Comparison of ENCODE assay signal across 8 mouse cellular contexts in genomic region chr19:4169810-4170209, GRCm38 (mm10). TPM values are rescaled to one million over a fixed set of nuclear protein-coding genes. Genes with fewer than 3 reads are reported as not detected.
DNase-seq lines count a peak whose midpoint lies in the region; ATAC-seq and TF ChIP-seq lines count a peak whose summit lies in the region.

No protein-coding gene starts in this region.

- H3K4me1 ChIP-seq in CH12.LX (ENCODE audit: control insufficient read depth in 1 of 2, insufficient read depth in 2 of 2) = peaks cover 11 to 49% of the 10 kb centered on the region in 2 experiments
- peaks cover 29% of the 10 kb centered on the region for H3K4me1 ChIP-seq in limb, embryonic 15.5 days
- H3K4me1 ChIP-seq in stomach, postnatal 0 days (replicated peaks; ENCODE audit: control insufficient read depth, insufficient read depth) = peaks cover 5% of the 10 kb centered on the region; the same call in 1 of the 2 replicates

- H3K27me3 ChIP-seq in CH12.LX (replicated peaks) = no peaks in the 10 kb centered on the region
- H3K27me3 ChIP-seq in limb, embryonic 15.5 days = no peaks in the 10 kb centered on the region
- H3K27me3 ChIP-seq in stomach, postnatal 0 days (ENCODE audit: control insufficient read depth, insufficient read depth, low read length) = no peaks in the 10 kb centered on the region

- H3K36me3 ChIP-seq in CH12.LX (replicated peaks in 1 of 2; ENCODE audit: control insufficient read depth in 1 of 2, insufficient read depth in 1 of 2, low read length in 1 of 2) = peaks cover 0 to 34% of the 10 kb centered on the region in 2 experiments
- no peaks in the 10 kb centered on the region for H3K36me3 ChIP-seq in limb, embryonic 15.5 days
- no peaks in the 10 kb centered on the region for H3K36me3 ChIP-seq in stomach, postnatal 0 days (ENCODE audit: control insufficient read depth, insufficient read depth, low read length)

- peak overlapping the region; percentile 41 to 62 (median 53) for H3K4me3 ChIP-seq in CH12.LX (replicated peaks in 1 of 3; ENCODE audit: low read depth in 2 of 3, low read length in 2 of 3, poor library complexity in 1 of 3)
- H3K4me3 ChIP-seq in limb, embryonic 15.5 days = peak overlapping the region; percentile 52
- H3K4me3 ChIP-seq in stomach, postnatal 0 days (ENCODE audit: low read depth, low read length) = peak overlapping the region; percentile 44

- DNase-seq in heart, adult 11 months = peak; percentile 97
- DNase-seq in heart, postnatal 36 days = no peak
- no peak for DNase-seq in CH12.LX (ENCODE audit: extremely low read depth)
- DNase-seq in stomach, postnatal 0 days (ENCODE audit: low spot score) = no peak
- no peak for DNase-seq in left cerebral cortex, postnatal 25 days (ENCODE audit: low spot score in 2 of 2)
- DNase-seq in kidney, adult 8-10 months = no peak

- peak overlapping the region; percentile 79 for H3K9ac ChIP-seq in CH12.LX (ENCODE audit: insufficient read depth, low read depth)
- H3K9ac ChIP-seq in limb, embryonic 15.5 days = peak overlapping the region; percentile 73
- H3K9ac ChIP-seq in stomach, postnatal 0 days (ENCODE audit: low read length) = peak overlapping the region; percentile 86

- dilution Hi-C loops in CH12.LX (cut with MboI; ENCODE audit: extremely low pct_ligation_motif_present, extremely low pct_unique_long_range_greater_than_20kb, low sequenced_read_pairs) = no loop called here

- no peaks in the 10 kb centered on the region for H3K79me2 ChIP-seq in CH12.LX (replicated peaks; ENCODE audit: control insufficient read depth, extremely low read depth, insufficient read depth, poor library complexity, severe bottlenecking)

- 7% methylated on average over 27 of the region's 27 CpGs for WGBS in limb, embryonic 15.5 days
- 4% methylated on average over 27 of the region's 27 CpGs for WGBS in stomach, postnatal 0 days

- peak overlapping the region; percentile 72 for H3K4me2 ChIP-seq in CH12.LX (ENCODE audit: insufficient read depth, low read depth, poor library complexity, severe bottlenecking)
- peak overlapping the region; percentile 86 for H3K4me2 ChIP-seq in limb, embryonic 15.5 days
- peak overlapping the region; percentile 81 for H3K4me2 ChIP-seq in stomach, postnatal 0 days (replicated peaks; ENCODE audit: low read depth)

- TF ChIP-seq POLR2A in CH12.LX (IDR thresholded peaks at IDR 0.05; ENCODE audit: low read depth, low read length) = no peak

- TF ChIP-seq RAD21 in CH12.LX (IDR thresholded peaks at IDR 0.05; ENCODE audit: low read depth, low read length) = no peak

- peaks cover 2% of the 10 kb centered on the region for H3K9me3 ChIP-seq in CH12.LX (replicated peaks; ENCODE audit: low read length)
- H3K9me3 ChIP-seq in limb, embryonic 15.5 days = no peaks in the 10 kb centered on the region
- no peaks in the 10 kb centered on the region for H3K9me3 ChIP-seq in stomach, postnatal 0 days (ENCODE audit: control insufficient read depth, low read length)

- H3K27ac ChIP-seq in CH12.LX (ENCODE audit: insufficient read depth, low read depth) = peak overlapping the region; percentile 65
- peak overlapping the region; percentile 96 for H3K27ac ChIP-seq in limb, embryonic 15.5 days
- peak overlapping the region; percentile 95 for H3K27ac ChIP-seq in stomach, postnatal 0 days (replicated peaks)

- intact Hi-C loops in heart, postnatal 36 days (cut with DNase I) = loop anchor here (1.0 to 2.0 kb wide), 2 partner anchors 21 to 59 kb away; partner anchors contain the start of gene Tbc1d10c
- intact Hi-C loops in left cerebral cortex, postnatal 25 days (cut with DNase I) = loop anchor here (1.0 to 2.0 kb wide), 2 partner anchors 23 to 58 kb away; partner anchors contain the start of gene Ppp1ca

- no peak for TF ChIP-seq CTCF in CH12.LX (conservative IDR thresholded peaks at IDR 0.05 in 1 of 2, IDR thresholded peaks at IDR 0.05 in 1 of 2; ENCODE audit: low read depth in 2 of 2, low read length in 2 of 2)
- no peak for TF ChIP-seq CTCF in stomach, postnatal 0 days (IDR thresholded peaks at IDR 0.05; ENCODE audit: low read depth)

- peak; percentile 9; the same call in 1 of the 2 replicates for ATAC-seq in erythroid progenitor cell, adult 5-6 weeks (replicated peaks; ENCODE audit: low FRiP score, poor library complexity, severe bottlenecking)
- peak; percentile 30 for ATAC-seq in limb, embryonic 15.5 days (ENCODE audit: insufficient number of reproducible peaks, low FRiP score, low TSS enrichment, low read depth)
- peak; percentile 56 for ATAC-seq in stomach, postnatal 0 days (ENCODE audit: low FRiP score, low TSS enrichment)

- in situ Hi-C loops in CH12.LX (cut with MboI; ENCODE audit: low pct_ligation_motif_present, low pct_unique_long_range_greater_than_20kb, low sequenced_read_pairs) = no loop called here

- no peak for TF ChIP-seq EP300 in CH12.LX (IDR thresholded peaks at IDR 0.05; ENCODE audit: low read length)
- no peak for TF ChIP-seq EP300 in stomach, postnatal 0 days (optimal IDR thresholded peaks at IDR 0.05)

TF ChIP-seq in CH12.LX, 34 proteins besides CTCF, POLR2A, EP300 and RAD21:
- TF ChIP-seq UBTF (IDR thresholded peaks at IDR 0.05; ENCODE audit: low read depth, low read length) = peak; percentile 21; the same call in 1 of the 2 replicates
- no peak; the same call in 1 of the 2 replicates for TF ChIP-seq NRF1 (IDR thresholded peaks at IDR 0.05; ENCODE audit: low read depth, low read length)
- TF ChIP-seq JUN (IDR thresholded peaks at IDR 0.05; ENCODE audit: insufficient read depth, low read depth, low read length) = no peak
- TF ChIP-seq MAX (IDR thresholded peaks at IDR 0.05; ENCODE audit: low read length) = no peak; the same call in 1 of the 2 replicates
- TF ChIP-seq CHD1 (IDR thresholded peaks at IDR 0.05; ENCODE audit: low read depth, low read length) = no peak
TF ChIP-seq in CH12.LX: peak in this region for 1.

RNA-seq across cellular contexts. Expression of gene Carns1, which starts 5.5 kb away (rescaled TPM):
- total RNA-seq in heart, postnatal 36 days (2021) = 10 to 100 TPM; 29.4 to 33.7 TPM
- total RNA-seq in CH12.LX (2012; rRNA removed) (3.4 and 4.0 TPM in 2 replicates), CH12.LX (2014; rRNA removed) (1.7 and 1.8 TPM in 2 replicates)
- 3.8 and 4.4 TPM in 2 replicates for polyA plus RNA-seq in CH12.LX (2012; ENCODE audit: insufficient read length, low read depth)
- total RNA-seq in erythroid progenitor cell, adult 5-6 weeks (2015; ENCODE audit: low replicate concordance) = 0.72 and 2.5 TPM in 2 replicates
- total RNA-seq in erythroid progenitor cell, adult 5-6 weeks (2017; ENCODE audit: low replicate concordance) = 0.13 and 1.5 TPM in 2 replicates
- 1.8 and 2.7 TPM in 2 replicates for polyA plus RNA-seq in limb, embryonic 15.5 days (2015; fragmentation: Nextera tagmentation; extraction: Ambion mirVana)
- polyA plus RNA-seq in stomach, postnatal 0 days (2015; fragmentation: Nextera tagmentation; extraction: Ambion mirVana) = 1.5 TPM in 2 replicates
- total RNA-seq in left cerebral cortex, postnatal 25 days (2021) = 1 to 10 TPM; 6.6 to 8.7 TPM

RNA-seq across cellular contexts. Expression of gene Rps6kb2, which starts 6.7 kb away (rescaled TPM):
- total RNA-seq in heart, postnatal 36 days (2021) = 10 to 100 TPM; 16.4 to 18.8 TPM
- total RNA-seq in CH12.LX (2012; rRNA removed) (20.7 and 25.3 TPM in 2 replicates), CH12.LX (2014; rRNA removed) (9.7 and 12.0 TPM in 2 replicates)
- polyA plus RNA-seq in CH12.LX (2012; ENCODE audit: insufficient read length, low read depth) = 26.6 and 27.2 TPM in 2 replicates
- total RNA-seq in erythroid progenitor cell, adult 5-6 weeks (2015; ENCODE audit: low replicate concordance) = 39.8 and 52.3 TPM in 2 replicates
- 21.4 and 34.8 TPM in 2 replicates for total RNA-seq in erythroid progenitor cell, adult 5-6 weeks (2017; ENCODE audit: low replicate concordance)
- 68.8 and 79.3 TPM in 2 replicates for polyA plus RNA-seq in limb, embryonic 15.5 days (2015; fragmentation: Nextera tagmentation; extraction: Ambion mirVana)
- 41.1 and 49.3 TPM in 2 replicates for polyA plus RNA-seq in stomach, postnatal 0 days (2015; fragmentation: Nextera tagmentation; extraction: Ambion mirVana)
- total RNA-seq in left cerebral cortex, postnatal 25 days (2021) = 10 to 100 TPM; 28.5 to 32.0 TPM

RNA-seq across cellular contexts. Expression of gene Ptprcap, which starts 16.4 kb away (rescaled TPM):
- total RNA-seq in heart, postnatal 36 days (2021) = 1 to 10 TPM; 1.1 to 1.3 TPM
- total RNA-seq in CH12.LX (2012; rRNA removed) (438 and 452 TPM in 2 replicates), CH12.LX (2014; rRNA removed) (380 and 447 TPM in 2 replicates)
- 296 and 343 TPM in 2 replicates for polyA plus RNA-seq in CH12.LX (2012; ENCODE audit: insufficient read length, low read depth)
- 66.3 and 73.4 TPM in 2 replicates for total RNA-seq in erythroid progenitor cell, adult 5-6 weeks (2015; ENCODE audit: low replicate concordance)
- total RNA-seq in erythroid progenitor cell, adult 5-6 weeks (2017; ENCODE audit: low replicate concordance) = 14.4 and 38.8 TPM in 2 replicates
- polyA plus RNA-seq in limb, embryonic 15.5 days (2015; fragmentation: Nextera tagmentation; extraction: Ambion mirVana) = 7.4 and 9.5 TPM in 2 replicates
- polyA plus RNA-seq in stomach, postnatal 0 days (2015; fragmentation: Nextera tagmentation; extraction: Ambion mirVana) = 1.1 and 1.3 TPM in 2 replicates
- 1 to 10 TPM; 1.1 to 2.0 TPM for total RNA-seq in left cerebral cortex, postnatal 25 days (2021)

RNA-seq across cellular contexts. Expression of gene Tbc1d10c, which starts 21.3 kb away (rescaled TPM):
- 10 to 100 TPM in 1 of 2 experiments, 1 to 10 TPM in 1; 6.6 to 11.1 TPM for total RNA-seq in heart, postnatal 36 days (2021)
- total RNA-seq in CH12.LX (2012; rRNA removed) = 46.3 and 57.8 TPM in 2 replicates
- total RNA-seq in CH12.LX (2014; rRNA removed) = 43.5 and 51.5 TPM in 2 replicates
- 57.4 and 58.5 TPM in 2 replicates for polyA plus RNA-seq in CH12.LX (2012; ENCODE audit: insufficient read length, low read depth)
- 8.0 and 31.0 TPM in 2 replicates for total RNA-seq in erythroid progenitor cell, adult 5-6 weeks (2015; ENCODE audit: low replicate concordance)
- 6.2 and 14.2 TPM in 2 replicates for total RNA-seq in erythroid progenitor cell, adult 5-6 weeks (2017; ENCODE audit: low replicate concordance)
- 3.9 and 4.5 TPM in 2 replicates for polyA plus RNA-seq in limb, embryonic 15.5 days (2015; fragmentation: Nextera tagmentation; extraction: Ambion mirVana)
- polyA plus RNA-seq in stomach, postnatal 0 days (2015; fragmentation: Nextera tagmentation; extraction: Ambion mirVana) = 2.3 and 2.9 TPM in 2 replicates
- 1 to 10 TPM; 1.3 to 2.0 TPM for total RNA-seq in left cerebral cortex, postnatal 25 days (2021)

RNA-seq across cellular contexts. Expression of gene Coro1b, which starts 21.4 kb away (rescaled TPM):
- total RNA-seq in heart, postnatal 36 days (2021) = 10 to 100 TPM; 52.4 to 55.6 TPM
- total RNA-seq in CH12.LX (2012; rRNA removed) (172 and 194 TPM in 2 replicates), CH12.LX (2014; rRNA removed) (154 and 179 TPM in 2 replicates)
- polyA plus RNA-seq in CH12.LX (2012; ENCODE audit: insufficient read length, low read depth) = 265 and 293 TPM in 2 replicates
- 68.3 and 83.3 TPM in 2 replicates for total RNA-seq in erythroid progenitor cell, adult 5-6 weeks (2015; ENCODE audit: low replicate concordance)
- 8.5 and 48.9 TPM in 2 replicates for total RNA-seq in erythroid progenitor cell, adult 5-6 weeks (2017; ENCODE audit: low replicate concordance)
- polyA plus RNA-seq in limb, embryonic 15.5 days (2015; fragmentation: Nextera tagmentation; extraction: Ambion mirVana) = 169 and 170 TPM in 2 replicates
- polyA plus RNA-seq in stomach, postnatal 0 days (2015; fragmentation: Nextera tagmentation; extraction: Ambion mirVana) = 127 and 133 TPM in 2 replicates
- total RNA-seq in left cerebral cortex, postnatal 25 days (2021) = 10 to 100 TPM; 75.6 to 82.8 TPM

Comparison
In these comparisons a context has a peak if more than half of its experiments do, and no peak if none do; other contexts are left out.
1. RNA of gene Ptprcap, which starts 16.4 kb away (total RNA-seq): 380 to 452 TPM in CH12.LX and 14.4 to 73.4 TPM in erythroid progenitor cell, adult 5-6 weeks; 1.1 to 2.0 TPM in left cerebral cortex, postnatal 25 days and 1.1 to 1.3 TPM in heart, postnatal 36 days; every median in the first group is over 4 times any median in the second.
2. Peak in every context shown above with its lines, with median percentiles within 50 percentile points of each other: H3K27ac ChIP-seq, H3K4me2 ChIP-seq, H3K4me3 ChIP-seq, H3K9ac ChIP-seq and ATAC-seq.